Mouse (Mus musculus) liver, embryonic 11.5 days (tissue): ENCODE measurements at regions not wholly inside any gene's neighbourhood (a gene's known extent, or its start where the extent isn't known, plus 50 kb on each side); places are given as distances from the start of the nearest gene placed in this dataset.

Source experiments
- ATAC-seq: fragments of 200-750 bp; cut with Nextera tagmentation; replicated peaks from 2 replicates; pipeline ENCODE4 v1.8.0; 2017; ENCODE audit warnings: moderate number of reproducible peaks, mild to moderate bottlenecking, moderate TSS enrichment, moderate library complexity; ENCODE audit not compliant: low FRiP score
- DNase-seq: peaks from one replicate; pipeline ENCODE4 v3.0.0-alpha.2; 2017; ENCODE audit warnings: low spot score
- H3K27ac ChIP-seq: fragments of 300-500 bp; sonication (generic); 2 replicates; pipeline ENCODE4 v1.5.1; 2014; ENCODE audit warnings: mild to moderate bottlenecking, low read depth, low read length, control low read depth
- H3K27me3 ChIP-seq: fragments of 300-500 bp; sonication (generic); replicated peaks from 2 replicates; pipeline ENCODE4 v1.6.1; 2014; ENCODE audit warnings: low read length, mixed read lengths; ENCODE audit not compliant: control insufficient read depth, insufficient read depth
- H3K36me3 ChIP-seq: fragments of 300-500 bp; sonication (generic); 2 replicates; pipeline ENCODE4 v1.6.1; 2014; ENCODE audit warnings: mild to moderate bottlenecking, low read length, moderate library complexity, mixed read lengths; ENCODE audit not compliant: control insufficient read depth, insufficient read depth
- H3K4me1 ChIP-seq: fragments of 300-500 bp; sonication (generic); replicated peaks from 2 replicates; pipeline ENCODE4 v1.6.1; 2014; ENCODE audit warnings: low read length, mixed read lengths; ENCODE audit not compliant: control insufficient read depth, insufficient read depth
- H3K4me2 ChIP-seq: fragments of 300-500 bp; sonication (generic); 2 replicates; pipeline ENCODE4 v1.6.1; 2014; ENCODE audit warnings: mild to moderate bottlenecking, control low read depth, moderate library complexity
- H3K4me3 ChIP-seq: fragments of 300-500 bp; sonication (generic); 2 replicates; pipeline ENCODE4 v1.5.1; 2014; ENCODE audit warnings: low read depth, low read length, control low read depth
- H3K9ac ChIP-seq: fragments of 300-500 bp; sonication (generic); 2 replicates; pipeline ENCODE4 v1.6.1; 2014; ENCODE audit warnings: low read depth, low read length, control low read depth
- H3K9me3 ChIP-seq: fragments of 300-500 bp; sonication (generic); 2 replicates; pipeline ENCODE4 v1.6.1; 2016; ENCODE audit warnings: low read length, inconsistent platforms, mixed read lengths; ENCODE audit not compliant: control insufficient read depth
- WGBS: fragments of 180-500 bp; shearing (Covaris S2); extraction: QIAGEN DNeasy Blood & Tissue Kit; methylation state at CpG from one replicate; pipeline ENCODE4 v1.1.7; 2014; 5-methylcytosine and 5-hydroxymethylcytosine counted together

- Histone ChIP-seq H3K9ac (no peak overlapping the region), H3K36me3 (no peaks in the 10 kb centered on the region), H3K9me3 (no peaks in the 10 kb centered on the region), H3K27me3 (no peaks in the 10 kb centered on the region), H3K4me3 (no peak overlapping the region), H3K4me1 (no peaks in the 10 kb centered on the region), H3K4me2 (no peak overlapping the region), H3K27ac (no peak overlapping the region)
- DNase-seq (no peak), ATAC-seq (no peak)
- WGBS, result 81% methylated on average over 6 of the region's 6 CpGs
Measured at GRCm38 (mm10) chr9:67610696-67611095, 51.2 kb upstream of the Tln2 start.

- H3K36me3 ChIP-seq, result no peaks in the 10 kb centered on the region
- no peak overlapping the region for H3K4me2 ChIP-seq
- no peak overlapping the region for H3K27ac ChIP-seq
- H3K9ac ChIP-seq, result no peak overlapping the region
- H3K27me3 ChIP-seq, result no peaks in the 10 kb centered on the region
- ATAC-seq (no peak), DNase-seq (no peak)
- H3K4me1 ChIP-seq, result no peaks in the 10 kb centered on the region
- no peak overlapping the region for H3K4me3 ChIP-seq
- H3K9me3 ChIP-seq, result no peaks in the 10 kb centered on the region
- 71% methylated on average over 6 of the region's 6 CpGs for WGBS
Measured at GRCm38 (mm10) chr9:67611676-67612075, 52.2 kb upstream of the Tln2 start.

GRCm38 (mm10) chr9:67612101-67612500, 52.6 kb upstream of the Tln2 start:
- Histone ChIP-seq H3K4me2 (no peak overlapping the region), H3K27ac (no peak overlapping the region), H3K9ac (no peak overlapping the region), H3K27me3 (no peaks in the 10 kb centered on the region), H3K4me3 (no peak overlapping the region), H3K9me3 (no peaks in the 10 kb centered on the region), H3K36me3 (no peaks in the 10 kb centered on the region), H3K4me1 (no peaks in the 10 kb centered on the region)
- DNase-seq (no peak), ATAC-seq (no peak)
- 87% methylated on average over 2 of the region's 2 CpGs for WGBS

- Histone ChIP-seq H3K9me3 (no peaks in the 10 kb centered on the region), H3K9ac (no peak overlapping the region), H3K4me2 (no peak overlapping the region), H3K27ac (no peak overlapping the region), H3K4me1 (peaks cover 5% of the 10 kb centered on the region), H3K27me3 (no peaks in the 10 kb centered on the region), H3K4me3 (no peak overlapping the region), H3K36me3 (no peaks in the 10 kb centered on the region)
- WGBS, result 87% methylated on average over 2 of the region's 2 CpGs
- DNase-seq, result no peak
- ATAC-seq, result no peak
Measured at GRCm38 (mm10) chr9:67614068-67614727, 54.7 kb upstream of the Tln2 start.

- ATAC-seq (no peak), DNase-seq (no peak)
- no peaks in the 10 kb centered on the region for H3K36me3 ChIP-seq
- no peak overlapping the region for H3K4me3 ChIP-seq
- H3K27ac ChIP-seq, result no peak overlapping the region
- 75% methylated on average over 2 of the region's 2 CpGs for WGBS
- H3K27me3 ChIP-seq, result no peaks in the 10 kb centered on the region
- no peaks in the 10 kb centered on the region for H3K9me3 ChIP-seq
- H3K9ac ChIP-seq, result no peak overlapping the region
- peaks cover 5% of the 10 kb centered on the region for H3K4me1 ChIP-seq
- no peak overlapping the region for H3K4me2 ChIP-seq
Measured at GRCm38 (mm10) chr9:67616207-67616606, 56.7 kb upstream of the Tln2 start.

- Histone ChIP-seq H3K4me1 (peaks cover 5% of the 10 kb centered on the region), H3K9ac (no peak overlapping the region), H3K36me3 (no peaks in the 10 kb centered on the region), H3K9me3 (no peaks in the 10 kb centered on the region), H3K4me3 (no peak overlapping the region), H3K4me2 (no peak overlapping the region), H3K27ac (no peak overlapping the region), H3K27me3 (no peaks in the 10 kb centered on the region)
- WGBS, result 54% methylated on average over 14 of the region's 14 CpGs
- DNase-seq (no peak), ATAC-seq (no peak)
Measured at GRCm38 (mm10) chr9:67617341-67618217, 58.1 kb upstream of the Tln2 start.

GRCm38 (mm10) chr9:67620945-67621344, 61.4 kb upstream of the Tln2 start:
- H3K27me3 ChIP-seq, result no peaks in the 10 kb centered on the region
- H3K27ac ChIP-seq, result no peak overlapping the region
- peaks cover 5% of the 10 kb centered on the region for H3K4me1 ChIP-seq
- DNase-seq (no peak), ATAC-seq (no peak)
- H3K9me3 ChIP-seq, result no peaks in the 10 kb centered on the region
- H3K9ac ChIP-seq, result no peak overlapping the region
- no peak overlapping the region for H3K4me3 ChIP-seq
- no peaks in the 10 kb centered on the region for H3K36me3 ChIP-seq
- 68% methylated on average over 3 of the region's 3 CpGs for WGBS
- no peak overlapping the region for H3K4me2 ChIP-seq

GRCm38 (mm10) chr9:67627196-67627595, 67.7 kb upstream of the Tln2 start:
- no peaks in the 10 kb centered on the region for H3K36me3 ChIP-seq
- WGBS, result 73% methylated on average over 2 of the region's 2 CpGs

GRCm38 (mm10) chr9:67629624-67630023, 70.1 kb upstream of the Tln2 start:
- H3K27me3 ChIP-seq, result peaks cover 34% of the 10 kb centered on the region
- WGBS, result 10% methylated on average over 6 of the region's 6 CpGs

More at GRCm38 (mm10) chr9:67627196-67627595, 67.7 kb upstream of the Tln2 start:
- Histone ChIP-seq H3K4me1 (peaks cover 6% of the 10 kb centered on the region), H3K9me3 (no peaks in the 10 kb centered on the region), H3K9ac (no peak overlapping the region), H3K4me3 (no peak overlapping the region), H3K4me2 (no peak overlapping the region), H3K27ac (no peak overlapping the region), H3K27me3 (peaks cover 14% of the 10 kb centered on the region)
- DNase-seq (no peak), ATAC-seq (no peak)

More at GRCm38 (mm10) chr9:67629624-67630023, 70.1 kb upstream of the Tln2 start:
- no peak overlapping the region for H3K4me3 ChIP-seq
- no peaks in the 10 kb centered on the region for H3K36me3 ChIP-seq
- H3K9me3 ChIP-seq, result no peaks in the 10 kb centered on the region
- H3K4me2 ChIP-seq, result peak overlapping the region; percentile 39
- H3K27ac ChIP-seq, result no peak overlapping the region
- no peak for DNase-seq
- no peak overlapping the region for H3K9ac ChIP-seq
- H3K4me1 ChIP-seq, result peaks cover 6% of the 10 kb centered on the region
- ATAC-seq, result no peak
